Mouse (Mus musculus) c-Kit-positive CD71-positive TER-119-negative erythroid progenitor cells, embryonic 14.5 days (primary cell): ENCODE measurements around the gene Metrn.

Experiments used
- DNase-seq: peaks from one replicate; pipeline ENCODE4 v3.0.0-alpha.2; 2013; ENCODE audit warnings: low read depth

Gene Metrn

DNA sequence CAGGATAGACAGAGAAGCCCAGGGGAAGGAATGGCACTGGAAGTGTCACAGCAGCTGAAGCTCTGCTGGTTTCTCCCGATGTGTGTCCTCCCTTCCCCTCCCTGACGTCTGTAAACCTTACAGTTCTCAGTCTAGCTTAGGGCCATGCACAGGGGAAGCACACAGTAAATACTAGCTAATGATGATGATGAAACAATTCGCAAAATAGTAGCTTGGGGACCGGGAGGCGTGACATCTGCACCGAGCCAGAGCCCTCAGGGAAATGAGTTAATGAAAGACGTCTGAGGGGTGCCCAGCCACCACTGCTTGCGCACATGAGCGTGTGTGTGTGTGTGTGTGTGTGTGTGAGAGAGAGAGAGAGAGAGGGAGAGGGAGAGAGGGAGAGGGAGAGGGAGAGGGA lies 27.6 kb downstream of the Metrn start:
- no peak for DNase-seq

- no peak for DNase-seq
Measured at GRCm38 (mm10) chr17:25765886-25766285, 31.1 kb downstream of the Metrn start.

- no peak for DNase-seq
Measured at GRCm38 (mm10) chr17:25762591-25762990, 34.3 kb downstream of the Metrn start.

DNA sequence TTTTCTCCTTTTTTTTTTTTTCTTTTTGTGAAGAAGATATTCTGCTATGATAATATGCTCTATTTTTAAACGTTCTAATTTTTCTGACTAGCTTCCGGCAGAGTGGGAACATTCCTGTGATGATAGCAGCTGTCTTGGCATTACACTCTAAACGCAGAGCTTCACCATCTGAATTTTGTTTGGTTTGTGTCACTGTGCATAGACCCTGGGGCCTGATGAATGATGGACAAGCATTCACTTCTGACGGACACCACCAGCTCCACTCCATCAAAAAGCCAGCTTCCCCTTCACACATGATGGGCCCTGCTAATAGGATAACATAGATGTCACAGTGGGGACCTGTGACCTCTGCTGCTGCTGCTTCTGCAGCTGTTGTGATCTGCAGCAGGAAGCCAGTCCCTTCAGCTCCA lies 35.4 kb downstream of the Metrn start:
- no peak for DNase-seq

DNA sequence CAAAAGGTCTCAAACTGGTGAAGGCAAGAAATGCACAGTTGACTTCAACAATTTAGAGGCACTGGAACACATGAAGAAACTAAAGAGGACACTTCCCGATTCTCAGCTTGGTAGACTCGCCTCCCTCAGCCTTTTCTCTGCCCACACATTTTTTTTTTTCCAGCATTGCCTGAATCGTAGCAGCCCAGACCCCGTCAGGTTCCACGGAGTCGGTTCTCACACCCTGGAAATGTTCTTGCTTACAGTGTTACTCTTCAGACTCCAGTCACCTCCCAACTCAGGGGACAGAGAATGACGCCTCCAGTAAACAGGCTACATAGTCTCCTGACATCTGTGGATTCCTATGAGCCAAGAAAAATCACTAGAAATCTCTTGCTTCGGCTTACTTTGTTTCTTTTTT lies 36.8 kb downstream of the Metrn start:
- DNase-seq, result no peak

- no peak for DNase-seq
Measured at GRCm38 (mm10) chr17:25757691-25758090, 39.2 kb downstream of the Metrn start.

DNA sequence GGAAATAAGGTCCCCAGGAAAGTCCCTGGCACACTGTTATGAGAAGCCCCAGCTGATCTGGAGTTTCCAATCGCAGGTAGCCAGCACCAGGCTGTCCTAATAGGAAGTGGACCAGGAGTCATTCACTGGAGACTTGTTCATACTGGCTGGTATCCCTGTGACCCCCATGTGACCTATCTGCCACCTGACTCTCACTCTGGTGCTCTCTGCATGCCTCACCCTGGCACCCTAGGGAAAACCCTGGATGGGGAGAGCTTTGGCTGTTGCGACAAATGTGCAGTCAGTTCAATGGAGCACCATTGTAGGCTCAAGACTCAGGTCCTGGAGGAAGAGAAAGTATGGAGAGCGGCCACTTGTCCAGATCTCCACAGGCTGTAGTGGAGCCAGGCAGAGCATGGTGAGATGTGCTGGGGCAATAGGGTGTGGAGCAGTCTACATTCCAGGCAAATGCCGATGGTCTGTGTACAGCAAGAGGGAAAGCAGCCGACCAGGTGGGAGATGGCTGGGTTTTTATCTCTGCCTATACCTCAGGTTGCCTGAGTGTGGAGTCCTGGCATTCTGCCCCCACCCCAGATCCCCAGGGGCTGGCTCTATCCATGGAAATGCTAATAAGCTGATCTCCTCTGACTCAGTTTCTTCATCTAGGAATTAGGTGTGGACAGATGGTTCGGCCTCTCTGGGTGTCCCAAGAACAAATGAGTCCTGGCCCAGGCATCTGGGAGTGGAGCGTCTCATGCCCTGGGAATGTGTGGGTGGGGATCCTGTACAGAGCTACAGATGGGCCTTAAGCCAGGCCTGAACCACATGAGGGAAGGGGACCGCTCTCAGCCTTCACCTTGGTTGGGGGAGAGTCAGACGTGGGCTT lies 40.3 kb downstream of the Metrn start:
- no peak for DNase-seq

GRCm38 (mm10) chr17:25755627-25756377 lies 41.1 kb downstream of the Metrn start:
- no peak for DNase-seq

- DNase-seq, result no peak
Measured at GRCm38 (mm10) chr17:25755086-25755485, 41.9 kb downstream of the Metrn start.

DNA sequence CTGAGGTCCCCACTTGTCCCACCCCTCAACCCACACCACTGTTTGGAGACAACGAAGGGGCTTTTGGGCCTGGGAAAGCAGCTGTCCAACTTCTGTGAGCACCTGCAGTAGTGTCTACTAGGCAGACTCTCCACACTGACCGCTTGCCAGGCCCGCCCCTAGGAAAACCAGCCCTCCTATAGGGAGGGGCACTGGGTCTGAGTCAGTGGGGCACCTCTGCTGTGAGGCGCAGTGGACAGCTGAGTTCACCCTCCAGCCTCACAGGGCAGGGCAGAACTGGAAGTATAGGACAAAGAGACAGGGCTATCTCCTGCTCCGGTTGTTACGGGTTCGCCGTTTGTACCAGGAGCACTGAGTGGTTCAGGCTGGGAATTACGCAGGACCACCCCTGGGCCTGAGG lies 42.7 kb downstream of the Metrn start, which contains the start of gene Msln:
Gene Msln, minus strand, starts transcription at position 138 of the 400 bp plus-strand sequence.
- DNase-seq, result no peak

- DNase-seq, result no peak
Measured at GRCm38 (mm10) chr17:25751446-25751845, 45.5 kb downstream of the Metrn start.

GRCm38 (mm10) chr17:25749314-25749713 lies 47.6 kb downstream of the Metrn start:
- DNase-seq, result no peak

DNA sequence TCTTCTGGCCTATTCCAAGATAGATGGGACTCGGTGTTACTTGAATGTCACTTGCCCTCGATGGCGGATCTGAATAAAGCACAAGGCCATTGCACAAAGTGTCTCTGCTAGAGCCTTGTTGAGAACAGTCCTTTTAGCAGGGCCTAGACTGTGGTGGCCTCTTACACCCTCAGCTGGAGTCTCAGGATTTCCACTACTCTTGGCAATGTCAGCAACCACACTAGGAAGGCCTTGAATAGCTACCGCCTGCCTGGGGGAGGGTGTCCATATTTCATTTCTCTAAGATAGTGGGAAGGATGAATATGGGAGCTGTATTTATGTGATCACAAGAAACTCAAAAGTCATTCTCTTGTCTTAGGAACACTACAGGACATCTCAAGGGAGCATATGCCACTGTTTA lies 48.7 kb downstream of the Metrn start:
- DNase-seq, result no peak

DNA sequence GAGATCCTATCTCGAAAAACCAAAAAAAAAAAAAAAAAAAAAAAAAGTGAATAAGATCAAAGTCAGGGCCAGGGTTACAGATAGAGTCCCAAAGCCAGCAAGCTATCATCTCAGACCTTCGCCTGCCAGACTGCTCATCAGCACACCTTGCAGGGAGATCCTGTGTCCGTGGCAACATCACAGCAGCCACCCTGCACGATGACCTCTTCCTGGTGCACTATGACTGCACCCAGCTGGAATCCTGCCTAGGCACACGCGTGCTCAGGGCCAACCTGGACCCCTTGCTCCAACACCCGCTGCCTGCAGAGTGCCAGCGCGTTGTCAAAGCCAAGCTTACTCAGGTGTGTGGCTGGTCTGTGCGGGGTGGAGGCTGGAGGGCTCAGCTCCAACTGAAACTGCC lies 52.6 kb downstream of the Metrn start:
- DNase-seq, result no peak

DNA sequence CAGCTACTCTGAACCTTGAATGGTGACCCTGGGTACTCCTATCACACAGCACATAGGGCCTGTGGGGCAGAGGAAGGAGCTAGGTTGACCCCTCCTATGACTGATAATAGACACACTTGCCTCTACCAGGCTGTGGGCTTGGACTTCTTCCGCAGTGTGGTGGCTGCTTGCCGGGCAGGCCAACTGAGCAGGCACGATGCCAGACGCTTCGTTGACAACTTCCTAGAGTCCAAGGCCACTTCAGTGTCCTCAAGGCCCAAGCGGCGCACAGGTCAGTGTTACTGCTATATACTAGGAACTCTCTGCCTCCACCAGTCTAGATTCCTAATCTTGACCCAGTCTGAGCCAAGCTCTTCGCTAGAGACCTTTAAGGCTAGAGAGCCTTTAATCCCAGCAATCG lies 53.1 kb downstream of the Metrn start:
- DNase-seq, result no peak
